26 mouse cellular contexts compared by ENCODE assay signal in the genomic region with DNA sequence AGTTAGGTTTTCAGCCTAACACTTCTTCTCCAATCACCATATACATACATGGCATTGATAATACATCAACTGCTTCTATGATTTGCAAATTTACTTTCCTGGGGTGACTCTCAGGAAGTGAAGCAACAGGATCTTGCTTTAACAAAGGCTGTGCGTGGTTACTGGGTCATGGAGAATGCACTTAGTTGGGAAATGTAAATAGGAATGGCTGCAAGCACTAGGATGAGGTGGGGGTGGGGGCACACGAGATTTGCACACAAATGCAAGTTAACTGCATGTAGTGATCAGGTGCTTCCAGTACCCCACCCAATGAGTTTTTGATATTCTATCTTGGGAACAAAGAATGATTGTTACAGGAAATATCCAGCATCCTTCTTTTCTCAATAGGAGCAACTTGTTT. TPM values are rescaled to one million over a fixed set of nuclear protein-coding genes. Genes with fewer than 3 reads are reported as not detected.
A peak's percentile ranks its signal among the peaks of the same experiment; 100 is the strongest.
DNase-seq lines count a peak whose midpoint lies in the region; ATAC-seq lines count a peak whose summit lies in the region.
"Had no signal": no experiment of that assay in that cellular context is flagged by ENCODE, and none has a peak within 500 bp of the region (broad histone marks: within the 10 kb centered on the region; RNA-seq: fewer than 3 reads in every experiment).

No protein-coding gene starts in this region.

- no peak overlapping the region for H3K9ac ChIP-seq in midbrain, embryonic 15.5 days
- H3K9ac ChIP-seq: embryonic facial prominence, embryonic 13.5 days; embryonic facial prominence, embryonic 15.5 days; forebrain, embryonic 12.5 days had no signal

- no peak for ATAC-seq in midbrain, embryonic 15.5 days (replicated peaks)
- ATAC-seq: activated CD4-positive, CD25-positive, alpha-beta regulatory T cell, adult 4 months; forebrain, embryonic 14.5 days; forebrain, embryonic 16.5 days; Patski had no signal

- no peaks in the 10 kb centered on the region for H3K9me3 ChIP-seq in midbrain, embryonic 15.5 days
- H3K9me3 ChIP-seq: embryonic facial prominence, embryonic 13.5 days; embryonic facial prominence, embryonic 15.5 days; forebrain, embryonic 10.5 days; forebrain, embryonic 12.5 days; G1E had no signal

- H3K27me3 ChIP-seq in midbrain, embryonic 15.5 days (replicated peaks) = no peaks in the 10 kb centered on the region
- H3K27me3 ChIP-seq: embryonic facial prominence, embryonic 13.5 days; embryonic facial prominence, embryonic 15.5 days; forebrain, embryonic 12.5 days; Patski had no signal

- no peak overlapping the region for H3K27ac ChIP-seq in midbrain, embryonic 15.5 days
- H3K27ac ChIP-seq: embryonic facial prominence, embryonic 13.5 days; embryonic facial prominence, embryonic 15.5 days; forebrain, embryonic 10.5 days; forebrain, embryonic 12.5 days had no signal

- H3K4me2 ChIP-seq in midbrain, embryonic 15.5 days = no peak overlapping the region
- H3K4me2 ChIP-seq: embryonic facial prominence, embryonic 13.5 days; embryonic facial prominence, embryonic 15.5 days; forebrain, embryonic 12.5 days had no signal

- H3K4me1 ChIP-seq in midbrain, embryonic 15.5 days = no peaks in the 10 kb centered on the region
- H3K4me1 ChIP-seq: embryonic facial prominence, embryonic 13.5 days; embryonic facial prominence, embryonic 15.5 days; forebrain, embryonic 10.5 days; forebrain, embryonic 12.5 days had no signal

- H3K4me3 ChIP-seq in midbrain, embryonic 15.5 days = no peak overlapping the region
- H3K4me3 ChIP-seq: embryonic facial prominence, embryonic 13.5 days; embryonic facial prominence, embryonic 15.5 days; erythroblast, embryonic 14.5 days; forebrain, embryonic 10.5 days; forebrain, embryonic 12.5 days had no signal

- H3K36me3 ChIP-seq in midbrain, embryonic 15.5 days (replicated peaks) = no peaks in the 10 kb centered on the region
- H3K36me3 ChIP-seq: embryonic facial prominence, embryonic 13.5 days; embryonic facial prominence, embryonic 15.5 days; forebrain, embryonic 10.5 days; forebrain, embryonic 12.5 days; G1E had no signal

- DNase-seq in ES-CJ7 (ENCODE audit: low read depth, low spot score) (peak; percentile 90), R1 (ENCODE audit: low read depth, low spot score) (peak; percentile 97)
- DNase-seq in thymus, postnatal 14 days = no peak
- no peak for DNase-seq in urinary bladder, adult 2 months (ENCODE audit: low spot score)
- DNase-seq: adrenal gland, adult 2 months; adrenal gland, postnatal 10 days; adrenal gland, postnatal 25 days; cerebellum, adult 11 months; cerebellum, adult 18-20 months; cerebellum, adult 8-10 months; cerebellum, adult 9-11 months; cerebellum, postnatal 14 days; cerebellum, postnatal 36 days; embryo, embryonic 11 days had no signal

- 39% methylated on average over 2 of the region's 2 CpGs for WGBS in midbrain, embryonic 15.5 days

RNA-seq across cellular contexts. Expression of a gene that starts 30.1 kb away (rescaled TPM):
- polyA plus RNA-seq in urinary bladder, adult 2 months (2012; rRNA removed) = not detected in 2 replicates
- polyA plus RNA-seq in midbrain, embryonic 15.5 days (2015; fragmentation: Nextera tagmentation; extraction: Ambion mirVana) = 0.06 and 0.28 TPM in 2 replicates
- polyA plus RNA-seq: activated CD4-positive, CD25-positive, alpha-beta regulatory T cell, adult 4 months; adrenal gland, adult 2 months; C2C12; embryonic facial prominence, embryonic 15.5 days; erythroblast, embryonic 14.5 days; G1E had no signal

Comparison
In these comparisons a context has a peak if more than half of its experiments do, and no peak if none do; other contexts are left out.
1. DNase-seq: peak in ES-CJ7 (single experiment) and R1 (single experiment); none in thymus, postnatal 14 days (single experiment) and urinary bladder, adult 2 months (single experiment).